Mouse (Mus musculus) thymus, postnatal 4 days (tissue): ENCODE results near the gene Ddc.

Experiments
- DNase-seq: peaks from one replicate; pipeline ENCODE4 v3.0.0; 2021

Gene Ddc

GRCm38 (mm10) chr11:11897645-11898357 lies at the start of gene Ddc:
Gene Ddc (minus strand): TSS chr11:11898144.
- no peak for DNase-seq

- no peak for DNase-seq
These were observed 47.8 kb upstream of the Ddc start for GRCm38 (mm10) chr11:11945766-11946165.

GRCm38 (mm10) chr11:11944814-11945213 lies 46.9 kb upstream of the Ddc start:
- no peak for DNase-seq

- no peak for DNase-seq
These were observed 46.1 kb upstream of the Ddc start for GRCm38 (mm10) chr11:11944082-11944349.

GRCm38 (mm10) chr11:11943240-11944081 lies 45.5 kb upstream of the Ddc start:
- DNase-seq: no peak

- no peak for DNase-seq
These were observed 44.6 kb upstream of the Ddc start for GRCm38 (mm10) chr11:11942320-11943217.

- DNase-seq: no peak
These were observed 43.1 kb upstream of the Ddc start for GRCm38 (mm10) chr11:11940833-11941681.

GRCm38 (mm10) chr11:11939611-11940010 lies 41.7 kb upstream of the Ddc start:
- DNase-seq: no peak

- no peak for DNase-seq
These were observed 40.6 kb upstream of the Ddc start for GRCm38 (mm10) chr11:11938591-11938990.

GRCm38 (mm10) chr11:11937340-11938030 lies 39.5 kb upstream of the Ddc start:
- DNase-seq: no peak

- no peak for DNase-seq
These were observed 36.9 kb upstream of the Ddc start for GRCm38 (mm10) chr11:11934808-11935207.

GRCm38 (mm10) chr11:11932102-11932789 lies 34.3 kb upstream of the Ddc start:
- no peak for DNase-seq

- DNase-seq: no peak
These were observed 33.7 kb upstream of the Ddc start for GRCm38 (mm10) chr11:11931688-11932087.

- no peak for DNase-seq
These were observed 32.6 kb upstream of the Ddc start for GRCm38 (mm10) chr11:11930527-11930926.

- no peak for DNase-seq
These were observed 31.1 kb upstream of the Ddc start for GRCm38 (mm10) chr11:11929059-11929458.

- no peak for DNase-seq
These were observed 30.6 kb upstream of the Ddc start for GRCm38 (mm10) chr11:11928586-11928985.

- no peak for DNase-seq
These were observed 26.0 kb upstream of the Ddc start for GRCm38 (mm10) chr11:11923900-11924299.

- no peak for DNase-seq
These were observed 25.4 kb upstream of the Ddc start for GRCm38 (mm10) chr11:11923345-11923744.

- DNase-seq: no peak
These were observed 24.2 kb upstream of the Ddc start for GRCm38 (mm10) chr11:11922106-11922505.

GRCm38 (mm10) chr11:11907703-11908413 lies 9.9 kb upstream of the Ddc start:
- DNase-seq: no peak

- DNase-seq: no peak
These were observed 7.6 kb upstream of the Ddc start for GRCm38 (mm10) chr11:11905518-11905917.
